Mouse (Mus musculus) MEL (cell line): Measurements from ENCODE around the gene Zcchc9. TPM values are rescaled to one million over a fixed set of nuclear protein-coding genes. Genes with fewer than 3 reads are reported as not detected.

ENCODE experiments used
- DNase-seq: peaks from one replicate; pipeline ENCODE4 v3.0.0; 2011; ENCODE audit warnings: low read depth, low spot score
- H3K27ac ChIP-seq: 2 replicates; pipeline ENCODE4 v1.5.1; 2012; ENCODE audit warnings: low read depth, mild to moderate bottlenecking, control low read depth, low read length, moderate library complexity; ENCODE audit not compliant: control insufficient read depth
- H3K27me3 ChIP-seq, 2 experiments: fragments of 150-350 bp in 1 of 2; sonication (generic) in 1 of 2; 2 replicates each; pipeline ENCODE4 v1.6.1; 2012; ENCODE audit warnings: low read length in 2 of 2, mild to moderate bottlenecking in 2 of 2, improper control_type of control experiment in 1 of 2, moderate library complexity in 1 of 2; ENCODE audit not compliant: insufficient read depth in 2 of 2, control insufficient read depth in 1 of 2
- H3K36me3 ChIP-seq, 2 experiments: 2 replicates each; pipeline ENCODE4 v1.6.1; 2012 to 2014; ENCODE audit warnings: low read length in 2 of 2, improper control_type of control experiment in 1 of 2, inconsistent platforms in 1 of 2, mild to moderate bottlenecking in 1 of 2; ENCODE audit not compliant: insufficient read depth in 2 of 2, control insufficient read depth in 1 of 2
- H3K4me1 ChIP-seq, 2 experiments: fragments of 150-350 bp in 1 of 2; sonication (generic) in 1 of 2; 2 replicates each; pipeline ENCODE4 v1.6.1; 2012; ENCODE audit warnings: low read length in 2 of 2, improper control_type of control experiment in 1 of 2, mild to moderate bottlenecking in 1 of 2; ENCODE audit not compliant: insufficient read depth in 2 of 2, control insufficient read depth in 1 of 2
- H3K4me3 ChIP-seq, 2 experiments: fragments of 150-350 bp in 1 of 2; sonication (generic) in 1 of 2; 2 replicates each; pipeline ENCODE4 v1.5.1; 2012; ENCODE audit warnings: low read depth in 2 of 2, low read length in 2 of 2, mild to moderate bottlenecking in 2 of 2, moderate library complexity in 2 of 2, control low read depth in 1 of 2, improper control_type of control experiment in 1 of 2; ENCODE audit not compliant: control insufficient read depth in 1 of 2, insufficient read depth in 1 of 2
- H3K79me2 ChIP-seq: 2 replicates; pipeline ENCODE4 v1.6.1; 2012; ENCODE audit warnings: mild to moderate bottlenecking, low read length, moderate library complexity; ENCODE audit not compliant: control insufficient read depth, poor library complexity, insufficient read depth
- H3K9ac ChIP-seq: 2 replicates; pipeline ENCODE4 v1.6.1; 2012; ENCODE audit warnings: low read depth, mild to moderate bottlenecking, control low read depth, low read length, moderate library complexity; ENCODE audit not compliant: control insufficient read depth, poor library complexity, severe bottlenecking
- H3K9me3 ChIP-seq: fragments of 150-350 bp; sonication (generic); replicated peaks from 2 replicates; pipeline ENCODE4 v1.6.1; 2012; ENCODE audit warnings: mild to moderate bottlenecking, low read length, improper control_type of control experiment, moderate library complexity; ENCODE audit not compliant: insufficient read depth
- BHLHE40 ChIP-seq: IDR thresholded peaks from 2 replicates; pipeline ENCODE4 v1.6.1; 2012; ENCODE audit warnings: low read depth, mild to moderate bottlenecking, inconsistent platforms, low read length, improper control_type of control experiment, borderline replicate concordance
- CHD2 ChIP-seq: IDR thresholded peaks from 2 replicates; pipeline ENCODE4 v1.6.1; 2011; ENCODE audit warnings: low read length, improper control_type of control experiment
- CTCF ChIP-seq, 3 experiments: IDR thresholded peaks in 2 of 3; conservative IDR thresholded peaks in 1 of 3; 2 replicates each; pipeline ENCODE4 v1.5.1; 2011 to 2012; ENCODE audit warnings: low read length in 3 of 3, low read depth in 2 of 3, mild to moderate bottlenecking in 2 of 3, improper control_type of control experiment in 1 of 3, inconsistent platforms in 1 of 3, mixed read lengths in 1 of 3, moderate library complexity in 1 of 3; ENCODE audit not compliant: control insufficient read depth in 1 of 3, insufficient read depth in 1 of 3, poor library complexity in 1 of 3, severe bottlenecking in 1 of 3
- GATA1 ChIP-seq: IDR thresholded peaks from 2 replicates; pipeline ENCODE4 v1.6.1; 2011; ENCODE audit warnings: low read depth, low read length, improper control_type of control experiment
- HCFC1 ChIP-seq: IDR thresholded peaks from 2 replicates; pipeline ENCODE4 v1.6.1; 2012; ENCODE audit warnings: low read depth, mild to moderate bottlenecking, inconsistent platforms, low read length, improper control_type of control experiment, moderate library complexity
- JUND ChIP-seq: IDR thresholded peaks from 2 replicates; pipeline ENCODE4 v1.6.1; 2011; ENCODE audit warnings: low read depth, mild to moderate bottlenecking, improper control_type of control experiment, low read length
- KAT2A ChIP-seq: conservative IDR thresholded peaks from 2 replicates; pipeline ENCODE4 v1.6.1; 2012; ENCODE audit warnings: low read depth, low read length, improper control_type of control experiment, inconsistent platforms
- MEF2A ChIP-seq: IDR thresholded peaks from 2 replicates; pipeline ENCODE4 v1.6.1; 2014; ENCODE audit warnings: low read depth, mild to moderate bottlenecking, inconsistent platforms, low read length, improper control_type of control experiment; ENCODE audit not compliant: poor library complexity, insufficient replicate concordance, severe bottlenecking; ENCODE audit errors: extremely low read depth
- NELFE ChIP-seq: IDR thresholded peaks from 2 replicates; pipeline ENCODE4 v1.6.1; 2011; ENCODE audit warnings: low read depth, low read length, improper control_type of control experiment
- POLR2AphosphoS2 ChIP-seq: IDR thresholded peaks from 2 replicates; pipeline ENCODE4 v1.6.1; 2011; ENCODE audit warnings: low read length, improper control_type of control experiment
- POLR2AphosphoS5 ChIP-seq: IDR thresholded peaks from 2 replicates; pipeline ENCODE4 v1.6.1; 2012; ENCODE audit warnings: low read depth, borderline replicate concordance, mild to moderate bottlenecking, inconsistent platforms, low read length, moderate library complexity, mixed read lengths
- RCOR1 ChIP-seq: IDR thresholded peaks from 2 replicates; pipeline ENCODE4 v1.6.1; 2012; ENCODE audit warnings: low read depth, mild to moderate bottlenecking, inconsistent platforms, low read length, improper control_type of control experiment
- SIN3A ChIP-seq: IDR thresholded peaks from 2 replicates; pipeline ENCODE4 v1.6.1; 2012; ENCODE audit warnings: low read length, improper control_type of control experiment, inconsistent platforms
- SMC3 ChIP-seq: IDR thresholded peaks from 2 replicates; pipeline ENCODE4 v1.6.1; 2011; ENCODE audit warnings: low read depth, low read length, improper control_type of control experiment
- TAL1 ChIP-seq: IDR thresholded peaks from 2 replicates; pipeline ENCODE4 v1.6.1; 2012; ENCODE audit warnings: mild to moderate bottlenecking, inconsistent platforms, low read length, moderate library complexity, mixed read lengths
- TCF12 ChIP-seq: IDR thresholded peaks from 2 replicates; pipeline ENCODE4 v1.6.1; 2014; ENCODE audit warnings: low read depth, mild to moderate bottlenecking, inconsistent platforms, low read length, improper control_type of control experiment, moderate library complexity
- USF2 ChIP-seq, 2 experiments: IDR thresholded peaks; 2 replicates each; pipeline ENCODE4 v1.6.1; 2011 to 2012; ENCODE audit warnings: improper control_type of control experiment in 2 of 2, low read length in 2 of 2, borderline replicate concordance in 1 of 2, inconsistent platforms in 1 of 2, low read depth in 1 of 2, mild to moderate bottlenecking in 1 of 2; ENCODE audit not compliant: insufficient read depth in 1 of 2
- ZC3H11A ChIP-seq: IDR thresholded peaks from 2 replicates; pipeline ENCODE4 v1.6.1; 2012; ENCODE audit warnings: low read depth, mild to moderate bottlenecking, inconsistent platforms, low read length, improper control_type of control experiment
- ZMIZ1 ChIP-seq: IDR thresholded peaks from 2 replicates; pipeline ENCODE4 v1.6.1; 2012; ENCODE audit warnings: low read depth, mild to moderate bottlenecking, inconsistent platforms, low read length, improper control_type of control experiment, moderate library complexity
- ZNF384 ChIP-seq: IDR thresholded peaks from 2 replicates; pipeline ENCODE4 v1.6.1; 2012; ENCODE audit warnings: low read depth, mild to moderate bottlenecking, inconsistent platforms, low read length, improper control_type of control experiment
- polyA plus RNA-seq, 2 experiments: library from polyadenylated mRNA; stranded (reverse) in 1 of 2; unstranded in 1 of 2; fragments of >175 nt in 1 of 2; fragments of >200 nt in 1 of 2; gene quantifications; 2 replicates each; pipeline versions ENCODE4 v1.2.1 to v1.2.4; 2012; ENCODE audit warnings: low replicate concordance in 2 of 2, low read depth in 1 of 2; ENCODE audit not compliant: insufficient read length in 2 of 2, insufficient read depth in 1 of 2, missing spikeins in 1 of 2
- total RNA-seq: library from RNA; depleted of rRNA; stranded (reverse); fragments of 300-350 nt; gene quantifications from 2 replicates; pipeline ENCODE4 v1.2.3, GENCODE M21; 2012

Zcchc9 gene
- total and polyA plus RNA-seq, 3 experiments, result 27.5 to 191 (median 37.3) TPM

DNA sequence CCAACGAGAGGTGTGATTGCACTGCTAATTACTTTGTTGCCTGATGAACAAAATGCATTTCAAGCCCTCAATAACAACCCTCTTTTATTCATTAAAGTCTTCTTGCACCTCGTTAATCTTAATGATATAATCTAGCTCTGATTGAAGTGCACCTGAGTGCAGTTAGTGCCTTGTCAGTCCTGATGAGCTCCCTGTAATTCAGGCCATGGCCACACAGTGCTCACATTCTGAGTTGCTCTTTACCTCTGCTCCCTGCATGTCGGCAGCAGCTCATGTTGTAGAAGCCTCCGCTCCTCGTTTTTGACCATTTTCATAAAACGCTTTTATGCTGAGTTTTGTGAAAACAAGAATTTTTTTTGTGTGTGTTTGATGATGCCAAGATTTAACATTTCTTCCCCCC is 16.2 kb upstream of the Zcchc9 start:
- Histone ChIP-seq H3K4me3 (no peak overlapping the region), H3K9ac (no peak overlapping the region), H3K9me3 (no peaks in the 10 kb centered on the region), H3K27me3 (no peaks in the 10 kb centered on the region), H3K4me1 (no peaks in the 10 kb centered on the region), H3K27ac (no peak overlapping the region), H3K79me2 (no peaks in the 10 kb centered on the region), H3K36me3 (no peaks in the 10 kb centered on the region)
- TF ChIP-seq ZNF384, result no peak
- TF ChIP-seq POLR2AphosphoS5, result no peak
- TF ChIP-seq CTCF (IDR thresholded peaks at IDR 0.05 in 2 of 3, conservative IDR thresholded peaks at IDR 0.05 in 1 of 3; ENCODE audit: control insufficient read depth in 1 of 3, insufficient read depth in 1 of 3, low read depth in 2 of 3, low read length in 3 of 3, poor library complexity in 1 of 3, severe bottlenecking in 1 of 3), result no peak
- TF ChIP-seq CHD2, result no peak
- no peak for TF ChIP-seq MEF2A
- no peak for TF ChIP-seq SIN3A
- no peak for TF ChIP-seq RCOR1
- TF ChIP-seq GATA1, result no peak
- no peak for TF ChIP-seq KAT2A
- no peak for TF ChIP-seq TAL1
- TF ChIP-seq USF2 (IDR thresholded peaks at IDR 0.05; ENCODE audit: borderline replicate concordance in 1 of 2, insufficient read depth in 1 of 2, low read depth in 1 of 2, low read length in 2 of 2), result no peak
- no peak for TF ChIP-seq TCF12
- TF ChIP-seq POLR2AphosphoS2, result no peak
- no peak for TF ChIP-seq BHLHE40
- TF ChIP-seq ZMIZ1, result no peak
- TF ChIP-seq JUND, result no peak
- no peak for TF ChIP-seq NELFE
- TF ChIP-seq SMC3, result no peak
- no peak for DNase-seq

DNA sequence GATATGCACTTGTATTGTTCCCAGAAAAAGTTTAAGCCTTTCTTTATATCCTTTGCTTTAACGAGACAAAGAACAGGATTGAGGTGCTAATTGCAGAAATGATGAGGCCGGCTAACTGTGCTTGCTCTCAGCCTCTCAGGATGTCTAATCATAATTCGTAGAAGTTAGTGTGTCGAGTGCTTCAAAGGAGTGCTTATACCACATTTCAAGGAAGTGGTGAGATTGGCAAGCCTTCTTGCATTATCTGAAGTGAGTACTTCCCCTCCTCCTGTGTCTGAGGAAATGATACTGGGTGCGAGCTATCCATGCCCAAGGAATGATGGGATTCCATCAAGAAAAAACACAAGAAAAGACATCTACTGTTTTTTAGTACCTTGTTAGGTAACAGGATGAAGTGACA is 7.2 kb upstream of the Zcchc9 start:
- DNase-seq, result peak; percentile 24
- Histone ChIP-seq H3K4me1 (0 out of 4 replicates have a peak, but pooled peaks cover 0 to 3% of the 10 kb centered on the region in 2 experiments), H3K36me3 (no peaks in the 10 kb centered on the region), H3K9me3 (no peaks in the 10 kb centered on the region), H3K27ac (no peak overlapping the region), H3K9ac (no peak overlapping the region), H3K79me2 (no peaks in the 10 kb centered on the region), H3K4me3 (no peak overlapping the region), H3K27me3 (no peaks in the 10 kb centered on the region)
- TF ChIP-seq KAT2A (no peak), NELFE (no peak), POLR2AphosphoS5 (no peak), CHD2 (no peak), GATA1 (no peak), ZC3H11A (no peak), HCFC1 (no peak), TAL1 (no peak)
